Mouse (Mus musculus) lung, postnatal 0 days (tissue): ENCODE measurements around the gene Itga11. TPM values are rescaled to one million over a fixed set of nuclear protein-coding genes. Genes with fewer than 3 reads are reported as not detected.
A peak's percentile ranks its signal among the peaks of the same experiment; 100 is the strongest.

Experiments
- ATAC-seq: fragments of 200-750 bp; cut with Nextera tagmentation; 2 replicates; pipeline ENCODE4 v1.8.0; 2017; ENCODE audit warnings: moderate library complexity
- DNase-seq: peaks from one replicate; pipeline ENCODE4 v3.0.0-alpha.2; 2016; ENCODE audit warnings: low spot score
- H3K27ac ChIP-seq: fragments of 300-500 bp; sonication (generic); 2 replicates; pipeline ENCODE4 v1.5.1; 2014; ENCODE audit warnings: antibody characterized with exemption, mild to moderate bottlenecking, low read length, mixed read lengths
- H3K27me3 ChIP-seq: fragments of 300-500 bp; sonication (generic); replicated peaks from 2 replicates; pipeline ENCODE4 v1.6.1; 2014; ENCODE audit warnings: low read length, mixed read lengths; ENCODE audit not compliant: insufficient read depth
- H3K36me3 ChIP-seq: fragments of 300-500 bp; sonication (generic); 2 replicates; pipeline ENCODE4 v1.6.1; 2014; ENCODE audit warnings: low read length, mixed read lengths; ENCODE audit not compliant: insufficient read depth
- H3K4me1 ChIP-seq: fragments of 300-500 bp; sonication (generic); 2 replicates; pipeline ENCODE4 v1.6.1; 2014; ENCODE audit warnings: antibody characterized with exemption, low read depth, low read length, mixed read lengths; ENCODE audit not compliant: insufficient read depth
- H3K4me2 ChIP-seq: fragments of 300-500 bp; sonication (generic); replicated peaks from 2 replicates; pipeline ENCODE4 v1.6.1; 2014; ENCODE audit warnings: low read depth, mild to moderate bottlenecking, low read length, moderate library complexity, mixed read lengths
- H3K4me3 ChIP-seq: fragments of 300-500 bp; sonication (generic); 2 replicates; pipeline ENCODE4 v1.5.1; 2014; ENCODE audit warnings: low read depth, low read length
- H3K9ac ChIP-seq: fragments of 300-500 bp; sonication (generic); replicated peaks from 2 replicates; pipeline ENCODE4 v1.6.1; 2014; ENCODE audit warnings: low read depth, mild to moderate bottlenecking
- H3K9me3 ChIP-seq: fragments of 300-500 bp; sonication (generic); 2 replicates; pipeline ENCODE4 v1.6.1; 2016; ENCODE audit warnings: low read length, mixed read lengths
- CTCF ChIP-seq: IDR thresholded peaks from 2 replicates; pipeline ENCODE4 v1.5.1; 2016; ENCODE audit warnings: antibody characterized with exemption, mild to moderate bottlenecking
- EP300 ChIP-seq: IDR thresholded peaks from 2 replicates; pipeline ENCODE4 v1.6.1; 2016; ENCODE audit warnings: antibody characterized with exemption, mild to moderate bottlenecking, control low read depth
- WGBS: fragments of 180-500 bp; shearing (Covaris S2); extraction: QIAGEN DNeasy Blood & Tissue Kit; methylation state at CpG from one replicate; pipeline ENCODE4 v1.1.7; 2014; 5-methylcytosine and 5-hydroxymethylcytosine counted together
- polyA plus RNA-seq: library from polyadenylated mRNA; unstranded; fragments of >200 nt; fragmentation: Nextera tagmentation; extraction: Ambion mirVana; gene quantifications from 2 replicates; pipeline ENCODE4 v1.2.1, GENCODE M21; 2015

The Itga11 gene
- polyA plus RNA-seq, 1 experiment from 2014 or later = 0.35 TPM

GRCm38 (mm10) chr9:62763478-62763877, 85.9 kb downstream of the Itga11 start:
- no peak for TF ChIP-seq EP300
- TF ChIP-seq CTCF = no peak
- peak overlapping the region; percentile 30; the same call in 1 of the 2 replicates for H3K4me2 ChIP-seq
- H3K27me3 ChIP-seq = no peaks in the 10 kb centered on the region
- H3K4me1 ChIP-seq = no peaks in the 10 kb centered on the region
- DNase-seq (peak; percentile 57), ATAC-seq (peak; percentile 80)
- WGBS = 9% methylated on average over 13 of the region's 13 CpGs
- H3K9ac ChIP-seq = no peak overlapping the region
- H3K27ac ChIP-seq = no peak overlapping the region
- no peaks in the 10 kb centered on the region for H3K36me3 ChIP-seq
- no peak overlapping the region for H3K4me3 ChIP-seq
- H3K9me3 ChIP-seq = no peaks in the 10 kb centered on the region

- no peak for DNase-seq
- H3K9me3 ChIP-seq = no peaks in the 10 kb centered on the region
- H3K4me3 ChIP-seq = no peak overlapping the region
- no peaks in the 10 kb centered on the region for H3K4me1 ChIP-seq
- TF ChIP-seq EP300 (no peak), CTCF (no peak)
- no peaks in the 10 kb centered on the region for H3K36me3 ChIP-seq
- no peak overlapping the region for H3K4me2 ChIP-seq
- ATAC-seq = no peak
- no peaks in the 10 kb centered on the region for H3K27me3 ChIP-seq
- no peak overlapping the region for H3K9ac ChIP-seq
- H3K27ac ChIP-seq = no peak overlapping the region
- 69% methylated on average over 4 of the region's 4 CpGs for WGBS
These were observed 87.7 kb downstream of the Itga11 start for GRCm38 (mm10) chr9:62765346-62765745.

GRCm38 (mm10) chr9:62767464-62767863, 89.8 kb downstream of the Itga11 start:
- no peaks in the 10 kb centered on the region for H3K4me1 ChIP-seq
- no peaks in the 10 kb centered on the region for H3K9me3 ChIP-seq
- H3K27me3 ChIP-seq = no peaks in the 10 kb centered on the region
- 56% methylated on average over 17 of the region's 17 CpGs for WGBS
- no peak overlapping the region for H3K9ac ChIP-seq
- DNase-seq (no peak), ATAC-seq (0 out of 2 replicates have a peak, but pooled peaks have one; percentile 22)
- no peak overlapping the region for H3K27ac ChIP-seq
- H3K4me2 ChIP-seq = no peak overlapping the region
- H3K36me3 ChIP-seq = no peaks in the 10 kb centered on the region
- TF ChIP-seq CTCF (peak; percentile 28), EP300 (no peak)
- H3K4me3 ChIP-seq = no peak overlapping the region

GRCm38 (mm10) chr9:62768361-62768760, 90.7 kb downstream of the Itga11 start:
- ATAC-seq = no peak
- DNase-seq = no peak
- Histone ChIP-seq H3K4me2 (no peak overlapping the region), H3K9ac (no peak overlapping the region), H3K27me3 (no peaks in the 10 kb centered on the region), H3K4me1 (no peaks in the 10 kb centered on the region), H3K27ac (no peak overlapping the region), H3K36me3 (no peaks in the 10 kb centered on the region), H3K4me3 (no peak overlapping the region), H3K9me3 (no peaks in the 10 kb centered on the region)
- TF ChIP-seq EP300 = no peak
- WGBS = 71% methylated on average over 5 of the region's 5 CpGs

- Histone ChIP-seq H3K4me1 (no peaks in the 10 kb centered on the region), H3K4me2 (no peak overlapping the region), H3K27ac (no peak overlapping the region), H3K36me3 (no peaks in the 10 kb centered on the region), H3K27me3 (no peaks in the 10 kb centered on the region), H3K9ac (no peak overlapping the region), H3K4me3 (no peak overlapping the region), H3K9me3 (no peaks in the 10 kb centered on the region)
- 59% methylated on average over 8 of the region's 8 CpGs for WGBS
- no peak for DNase-seq
- no peak for TF ChIP-seq CTCF
- TF ChIP-seq EP300 = no peak
- no peak for ATAC-seq
These were observed 95.1 kb downstream of the Itga11 start for GRCm38 (mm10) chr9:62772746-62773145.

- no peak overlapping the region for H3K27ac ChIP-seq
- H3K36me3 ChIP-seq = no peaks in the 10 kb centered on the region
- no peak overlapping the region for H3K4me3 ChIP-seq
- H3K27me3 ChIP-seq = no peaks in the 10 kb centered on the region
- no peak overlapping the region for H3K4me2 ChIP-seq
- H3K9ac ChIP-seq = no peak overlapping the region
- 25% methylated on average over 4 of the region's 4 CpGs for WGBS
- ATAC-seq (peak; percentile 84), DNase-seq (peak; percentile 90)
- H3K4me1 ChIP-seq = no peaks in the 10 kb centered on the region
- no peaks in the 10 kb centered on the region for H3K9me3 ChIP-seq
- no peak for TF ChIP-seq CTCF
- TF ChIP-seq EP300 = peak; percentile 83
These were observed 97.8 kb downstream of the Itga11 start for GRCm38 (mm10) chr9:62775464-62775863.

GRCm38 (mm10) chr9:62777461-62777860, 99.8 kb downstream of the Itga11 start:
- peak; percentile 81 for DNase-seq
- Histone ChIP-seq H3K4me1 (no peaks in the 10 kb centered on the region), H3K27me3 (no peaks in the 10 kb centered on the region), H3K36me3 (no peaks in the 10 kb centered on the region), H3K4me2 (no peak overlapping the region), H3K9me3 (no peaks in the 10 kb centered on the region), H3K27ac (no peak overlapping the region), H3K9ac (no peak overlapping the region), H3K4me3 (no peak overlapping the region)
- ATAC-seq = peak; percentile 70
- TF ChIP-seq CTCF = peak; percentile 93
- TF ChIP-seq EP300 = no peak
- 10% methylated on average over 5 of the region's 5 CpGs for WGBS
